Mouse (Mus musculus) neural tube, embryonic 15.5 days (tissue): Measurements from ENCODE around the gene Cebpz. TPM values are rescaled to one million over a fixed set of nuclear protein-coding genes. Genes with fewer than 3 reads are reported as not detected.

Experiments used
- ATAC-seq: fragments of 200-750 bp; cut with Nextera tagmentation; 2 replicates; pipeline ENCODE4 v1.8.0; 2017; ENCODE audit warnings: mild to moderate bottlenecking, moderate TSS enrichment, moderate library complexity; ENCODE audit not compliant: low FRiP score
- H3K27ac ChIP-seq: fragments of 300-500 bp; sonication (generic); replicated peaks from 2 replicates; pipeline ENCODE4 v1.5.1; 2015; ENCODE audit warnings: mild to moderate bottlenecking, inconsistent platforms
- H3K27me3 ChIP-seq: fragments of 300-500 bp; sonication (generic); replicated peaks from 2 replicates; pipeline ENCODE4 v1.6.1; 2015; ENCODE audit warnings: inconsistent platforms
- H3K36me3 ChIP-seq: fragments of 300-500 bp; sonication (generic); 2 replicates; pipeline ENCODE4 v1.6.1; 2015; ENCODE audit warnings: inconsistent platforms
- H3K4me1 ChIP-seq: fragments of 300-500 bp; sonication (generic); 2 replicates; pipeline ENCODE4 v1.6.1; 2015; ENCODE audit warnings: inconsistent platforms
- H3K4me2 ChIP-seq: fragments of 300-500 bp; sonication (generic); 2 replicates; pipeline ENCODE4 v1.6.1; 2015; ENCODE audit warnings: inconsistent platforms, mild to moderate bottlenecking, moderate library complexity
- H3K4me3 ChIP-seq: fragments of 300-500 bp; sonication (generic); replicated peaks from 2 replicates; pipeline ENCODE4 v1.5.1; 2015; ENCODE audit warnings: mild to moderate bottlenecking, inconsistent platforms
- H3K9ac ChIP-seq: fragments of 300-500 bp; sonication (generic); replicated peaks from 2 replicates; pipeline ENCODE4 v1.6.1; 2015; ENCODE audit warnings: mild to moderate bottlenecking, inconsistent platforms
- H3K9me3 ChIP-seq: fragments of 300-500 bp; sonication (generic); replicated peaks from 2 replicates; pipeline ENCODE4 v1.6.1; 2016; ENCODE audit warnings: inconsistent platforms
- WGBS: fragments of 180-500 bp; shearing (Covaris S2); methylation state at CpG from one replicate; pipeline ENCODE4 v1.1.7; 2015; ENCODE audit warnings: mixed read lengths; 5-methylcytosine and 5-hydroxymethylcytosine counted together
- polyA plus RNA-seq: library from polyadenylated mRNA; unstranded; fragments of >200 nt; fragmentation: Nextera tagmentation; extraction: Ambion mirVana; gene quantifications from 2 replicates; pipeline ENCODE4 v1.2.1, GENCODE M21; 2015

Cebpz gene
- polyA plus RNA-seq, 1 experiment from 2014 or later, result 38.7 TPM

GRCm38 (mm10) chr17:78937229-78937853 is 475 bp upstream of the Cebpz start:
- H3K4me2 ChIP-seq, result peak overlapping the region; percentile 75
- peak overlapping the region; percentile 83 for H3K9ac ChIP-seq
- no peaks in the 10 kb centered on the region for H3K27me3 ChIP-seq
- peak; percentile 60 for ATAC-seq
- H3K36me3 ChIP-seq, result peaks cover 42% of the 10 kb centered on the region
- H3K4me1 ChIP-seq, result peaks cover 44% of the 10 kb centered on the region
- no peaks in the 10 kb centered on the region for H3K9me3 ChIP-seq
- peak overlapping the region; percentile 93 for H3K4me3 ChIP-seq
- 8% methylated on average over 26 of the region's 26 CpGs for WGBS
- peak overlapping the region; percentile 85 for H3K27ac ChIP-seq

- ATAC-seq, result no peak
- peaks cover 46% of the 10 kb centered on the region for H3K36me3 ChIP-seq
- H3K9ac ChIP-seq, result peak overlapping the region; percentile 83
- peak overlapping the region; percentile 93 for H3K4me3 ChIP-seq
- H3K4me1 ChIP-seq, result peaks cover 44% of the 10 kb centered on the region
- peak overlapping the region; percentile 75 for H3K4me2 ChIP-seq
- 91% methylated on average over 2 of the region's 2 CpGs for WGBS
- H3K9me3 ChIP-seq, result no peaks in the 10 kb centered on the region
- H3K27ac ChIP-seq, result no peak overlapping the region
- no peaks in the 10 kb centered on the region for H3K27me3 ChIP-seq
Observed at GRCm38 (mm10) chr17:78935857-78936256, 1.0 kb downstream of the Cebpz start.

- no peak overlapping the region for H3K9ac ChIP-seq
- no peak for ATAC-seq
- peak overlapping the region; percentile 82 for H3K4me2 ChIP-seq
- 51% methylated on average over 6 of the region's 6 CpGs for WGBS
- peaks cover 16% of the 10 kb centered on the region for H3K4me1 ChIP-seq
- peaks cover 34% of the 10 kb centered on the region for H3K36me3 ChIP-seq
- peak overlapping the region; percentile 80; the same call in 1 of the 2 replicates for H3K4me3 ChIP-seq
- no peak overlapping the region for H3K27ac ChIP-seq
- no peaks in the 10 kb centered on the region for H3K27me3 ChIP-seq
- H3K9me3 ChIP-seq, result no peaks in the 10 kb centered on the region
Observed at GRCm38 (mm10) chr17:78917696-78918095, 19.2 kb downstream of the Cebpz start.

DNA sequence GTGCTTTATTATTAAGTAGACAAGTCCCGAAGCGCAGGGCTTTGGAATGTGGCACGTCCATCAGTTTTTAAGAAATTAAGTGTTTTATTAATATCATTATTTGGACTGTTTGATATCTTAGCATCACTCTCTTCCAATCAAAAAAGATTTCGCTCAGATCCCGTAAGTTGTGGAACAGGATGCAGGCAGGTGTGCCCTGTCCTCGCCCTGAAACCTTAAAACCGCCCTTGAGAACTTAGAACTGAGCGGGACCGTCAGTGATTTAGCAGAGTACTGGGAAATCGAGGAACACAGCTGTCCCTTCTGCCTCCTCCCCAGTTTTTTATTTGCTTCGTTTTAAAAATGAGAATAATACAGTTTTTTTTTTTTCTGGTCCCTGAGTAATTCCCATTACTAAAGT is 20.0 kb downstream of the Cebpz start:
- H3K27ac ChIP-seq, result peak overlapping the region; percentile 90
- H3K36me3 ChIP-seq, result peaks cover 27% of the 10 kb centered on the region
- WGBS, result 2% methylated on average over 11 of the region's 11 CpGs
- no peaks in the 10 kb centered on the region for H3K27me3 ChIP-seq
- no peak for ATAC-seq
- peak overlapping the region; percentile 80 for H3K4me3 ChIP-seq
- H3K9ac ChIP-seq, result peak overlapping the region; percentile 87
- H3K4me2 ChIP-seq, result peak overlapping the region; percentile 82
- peaks cover 16% of the 10 kb centered on the region for H3K4me1 ChIP-seq
- H3K9me3 ChIP-seq, result no peaks in the 10 kb centered on the region

GRCm38 (mm10) chr17:78916369-78916813 is 20.5 kb downstream of the Cebpz start, which contains the start of gene Cebpzos:
TSS of gene Cebpzos (plus strand) at chr17:78916500.
- no peaks in the 10 kb centered on the region for H3K27me3 ChIP-seq
- peak within 1 kb of the TSS; percentile 82 for H3K4me2 ChIP-seq
- WGBS, result under 1% methylated on average over 37 of the region's 37 CpGs
- no peaks in the 10 kb centered on the region for H3K9me3 ChIP-seq
- peaks cover 22% of the 10 kb centered on the region for H3K36me3 ChIP-seq
- peak within 1 kb of the TSS; percentile 90 for H3K27ac ChIP-seq
- peaks cover 16% of the 10 kb centered on the region for H3K4me1 ChIP-seq
- peak within 1 kb of the TSS; percentile 87 for H3K9ac ChIP-seq
- peak; percentile 97 for ATAC-seq
- H3K4me3 ChIP-seq, result peak within 1 kb of the TSS; percentile 80

GRCm38 (mm10) chr17:78915772-78916171 is 21.1 kb downstream of the Cebpz start:
- H3K9me3 ChIP-seq, result no peaks in the 10 kb centered on the region
- WGBS, result 57% methylated on average over 6 of the region's 6 CpGs

DNA sequence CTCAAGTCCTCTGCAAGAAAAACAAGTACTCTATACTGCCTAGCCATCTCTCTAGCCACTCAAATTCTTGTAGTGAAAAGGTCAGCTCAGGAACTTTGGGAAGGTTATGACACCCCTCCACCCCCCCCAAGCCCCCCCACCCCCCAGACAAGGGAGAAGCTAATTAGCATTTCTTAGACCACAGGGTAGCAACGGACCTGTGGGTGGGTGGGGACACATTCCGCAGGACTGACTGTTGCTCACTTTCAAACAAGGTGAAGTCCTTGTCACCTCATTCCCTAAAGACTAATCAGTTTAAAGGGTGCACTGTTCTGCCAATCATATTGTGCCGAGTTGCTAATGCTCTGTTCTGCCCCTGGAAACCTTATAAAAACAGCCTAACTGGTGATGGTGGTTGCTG is 22.9 kb downstream of the Cebpz start:
- Histone ChIP-seq H3K4me1 (peaks cover 16% of the 10 kb centered on the region), H3K27ac (no peak overlapping the region), H3K4me3 (no peak overlapping the region), H3K9ac (no peak overlapping the region), H3K27me3 (no peaks in the 10 kb centered on the region), H3K36me3 (peaks cover 2% of the 10 kb centered on the region; the same call in 1 of the 2 replicates), H3K9me3 (no peaks in the 10 kb centered on the region), H3K4me2 (no peak overlapping the region)
- 69% methylated on average over 3 of the region's 3 CpGs for WGBS
- no peak for ATAC-seq

More at GRCm38 (mm10) chr17:78915772-78916171, 21.1 kb downstream of the Cebpz start:
- peak; percentile 40 for ATAC-seq
- Histone ChIP-seq H3K27me3 (no peaks in the 10 kb centered on the region), H3K4me3 (peak overlapping the region; percentile 80), H3K4me1 (peaks cover 16% of the 10 kb centered on the region), H3K9ac (peak overlapping the region; percentile 87), H3K27ac (peak overlapping the region; percentile 90), H3K36me3 (peaks cover 17% of the 10 kb centered on the region), H3K4me2 (peak overlapping the region; percentile 82)

DNA sequence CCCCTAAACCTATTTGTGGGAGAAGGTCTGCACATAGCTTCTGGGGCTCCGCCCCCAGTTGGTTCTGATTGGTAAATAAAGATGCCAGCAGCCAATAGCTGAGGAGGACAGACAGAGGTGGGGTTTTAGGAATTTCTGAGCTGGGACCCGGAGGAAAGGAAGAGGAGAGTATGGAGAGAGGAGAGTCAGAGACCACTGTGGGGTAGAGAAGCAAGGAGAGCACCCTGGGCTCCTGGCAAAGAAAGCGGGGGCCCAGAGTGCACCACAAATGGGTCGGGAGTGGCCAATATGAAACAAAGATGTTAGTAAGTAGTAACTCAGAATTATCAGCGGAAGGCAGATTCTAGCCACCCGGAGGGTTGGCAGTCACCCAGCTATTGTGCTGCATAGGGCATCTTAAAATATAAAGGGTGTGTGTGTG is 24.0 kb downstream of the Cebpz start:
- H3K27ac ChIP-seq, result peak overlapping the region; percentile 33
- no peaks in the 10 kb centered on the region for H3K27me3 ChIP-seq
- peak overlapping the region; percentile 41 for H3K4me3 ChIP-seq
- H3K9ac ChIP-seq, result no peak overlapping the region
- ATAC-seq, result peak; percentile 43
- H3K36me3 ChIP-seq, result no peaks in the 10 kb centered on the region
- peak overlapping the region; percentile 54 for H3K4me2 ChIP-seq
- no peaks in the 10 kb centered on the region for H3K9me3 ChIP-seq
- peaks cover 16% of the 10 kb centered on the region for H3K4me1 ChIP-seq
- 34% methylated on average over 6 of the region's 6 CpGs for WGBS

- Histone ChIP-seq H3K4me3 (no peak overlapping the region), H3K36me3 (no peaks in the 10 kb centered on the region), H3K4me1 (no peaks in the 10 kb centered on the region), H3K9ac (no peak overlapping the region), H3K27ac (no peak overlapping the region), H3K4me2 (no peak overlapping the region), H3K27me3 (no peaks in the 10 kb centered on the region), H3K9me3 (no peaks in the 10 kb centered on the region)
- no peak for ATAC-seq
- WGBS, result 85% methylated on average over 2 of the region's 2 CpGs
Observed at GRCm38 (mm10) chr17:78909374-78909773, 27.5 kb downstream of the Cebpz start.

- Histone ChIP-seq H3K4me1 (no peaks in the 10 kb centered on the region), H3K9me3 (no peaks in the 10 kb centered on the region), H3K36me3 (no peaks in the 10 kb centered on the region), H3K27ac (no peak within 1 kb of the TSS), H3K27me3 (no peaks in the 10 kb centered on the region), H3K4me3 (no peak within 1 kb of the TSS), H3K4me2 (no peak within 1 kb of the TSS), H3K9ac (no peak within 1 kb of the TSS)
- no peak for ATAC-seq
- WGBS, result 88% methylated on average over 5 of the region's 5 CpGs
Observed at GRCm38 (mm10) chr17:78906892-78907291, 30.0 kb downstream of the Cebpz start, which contains the start of gene Sult6b1. TSS of gene Sult6b1 (minus strand) at chr17:78906992.

DNA sequence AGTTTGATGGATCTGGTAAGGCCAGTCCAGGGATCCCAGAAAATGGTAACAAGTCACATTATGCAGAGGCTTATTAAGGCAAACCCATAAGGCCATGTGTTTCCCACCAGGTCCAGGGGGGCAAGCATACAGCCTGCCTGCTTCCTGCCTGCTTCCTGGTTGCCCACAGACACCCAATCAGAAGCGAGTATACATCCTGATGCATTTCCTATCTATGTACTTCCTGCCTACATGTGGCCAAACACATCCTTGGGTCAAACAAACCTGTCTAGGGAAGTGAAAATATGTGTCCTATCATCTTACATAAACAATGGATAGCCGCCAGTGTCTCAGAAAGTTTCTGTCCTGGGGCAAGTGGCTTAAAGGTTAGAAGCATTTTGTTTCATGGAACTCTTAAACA is 33.7 kb downstream of the Cebpz start:
- Histone ChIP-seq H3K4me1 (no peaks in the 10 kb centered on the region), H3K9ac (no peak overlapping the region), H3K36me3 (no peaks in the 10 kb centered on the region), H3K27ac (no peak overlapping the region), H3K27me3 (no peaks in the 10 kb centered on the region), H3K4me2 (no peak overlapping the region), H3K4me3 (no peak overlapping the region), H3K9me3 (no peaks in the 10 kb centered on the region)
- ATAC-seq, result no peak
- 90% methylated on average over 2 of the region's 2 CpGs for WGBS

- Histone ChIP-seq H3K27ac (no peak overlapping the region), H3K36me3 (no peaks in the 10 kb centered on the region), H3K9ac (no peak overlapping the region), H3K4me2 (peak overlapping the region; percentile 31), H3K4me3 (no peak overlapping the region), H3K9me3 (no peaks in the 10 kb centered on the region), H3K27me3 (no peaks in the 10 kb centered on the region), H3K4me1 (no peaks in the 10 kb centered on the region)
- no peak for ATAC-seq
- 52% methylated on average over 8 of the region's 8 CpGs for WGBS
Observed at GRCm38 (mm10) chr17:78895394-78895793, 41.5 kb downstream of the Cebpz start.
